Mouse (Mus musculus): ENCODE measurements around the gene Hes7. TPM values are rescaled to one million over a fixed set of nuclear protein-coding genes. Genes with fewer than 3 reads are reported as not detected.
A peak's percentile ranks its signal among the peaks of the same experiment; 100 is the strongest.

Gene Hes7
- under 1 TPM in 1 of 2 experiments, not detected in 1; 0.14 TPM for total RNA-seq (2021)

DNA sequence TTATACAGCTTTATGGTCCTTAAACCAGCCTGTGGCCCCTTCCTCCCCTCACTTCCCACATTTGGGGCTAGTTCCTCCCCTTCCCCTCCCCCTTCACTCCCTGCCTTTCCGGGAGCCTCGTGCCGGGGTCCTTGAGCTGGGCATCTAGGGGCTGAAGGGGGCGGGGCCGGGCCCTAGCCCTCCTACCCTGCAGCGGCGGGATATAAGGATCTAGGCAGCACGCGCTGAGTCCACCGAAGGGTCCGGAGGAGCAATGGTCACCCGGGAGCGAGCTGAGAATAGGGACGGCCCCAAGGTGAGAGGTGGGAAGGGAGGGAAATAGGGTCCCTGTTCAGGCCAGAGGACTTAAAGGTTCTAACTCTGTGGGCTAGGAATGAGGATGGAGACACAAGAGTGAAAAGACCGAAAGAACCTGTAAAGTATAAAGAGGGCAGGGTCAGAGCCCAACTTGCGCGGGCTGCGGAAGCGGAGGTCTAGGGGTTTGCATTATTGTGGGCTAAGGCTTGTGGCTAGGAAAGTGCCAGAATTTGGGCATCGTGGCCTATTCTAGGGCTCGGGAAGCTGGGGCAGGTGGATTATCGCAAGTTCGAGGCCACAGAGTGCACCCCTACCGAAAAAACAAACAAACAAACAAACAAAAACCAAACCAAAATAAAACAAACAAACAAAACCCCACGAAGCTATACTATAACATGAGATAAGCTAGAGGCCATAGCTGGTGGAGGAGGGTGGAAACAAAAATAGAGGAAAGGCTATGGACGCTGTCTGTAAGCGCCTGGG is at the start of gene Hes7:
TSS of gene Hes7 (plus strand) at position 184 of the 780 bp plus-strand sequence.
- intact Hi-C loops (cut with DNase I): loop anchor here (2.0 kb wide), 1 partner anchor 28 kb away; no protein-coding TSS in a partner anchor
- DNase-seq (ENCODE audit: low spot score): peak; percentile 23

DNA sequence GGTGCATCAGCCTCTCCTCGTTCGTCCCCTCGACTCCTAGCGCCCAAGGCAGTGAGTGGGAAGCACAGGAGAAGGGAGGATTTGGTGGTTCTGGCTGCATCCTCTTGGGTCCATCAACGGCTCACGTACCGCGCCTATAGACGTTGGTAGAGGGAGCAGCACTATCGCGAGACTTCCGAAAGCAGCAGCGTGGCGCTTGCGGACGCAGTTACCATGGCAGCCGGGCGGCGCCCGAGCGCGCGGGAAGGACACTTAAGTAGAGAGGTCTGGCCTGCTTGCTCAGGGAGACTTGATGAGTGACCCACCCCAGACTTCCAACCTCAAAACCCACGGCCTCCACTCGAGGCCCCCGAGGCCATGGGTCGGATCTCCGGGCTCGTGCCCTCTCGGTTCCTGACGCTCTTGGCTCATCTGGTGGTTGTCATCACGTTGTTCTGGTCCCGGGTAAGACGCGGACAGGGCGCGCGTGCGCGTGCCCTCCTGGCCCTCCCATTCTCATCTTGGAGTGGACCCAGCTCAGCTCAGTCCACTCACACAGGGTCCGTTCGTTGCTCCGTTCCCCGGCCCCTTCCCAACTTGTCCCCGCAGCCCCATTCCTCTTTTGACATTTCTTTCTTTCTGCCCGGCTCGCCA is 49.5 kb upstream of the Hes7 start, which contains the start of gene Tmem107:
TSS of gene Tmem107 (plus strand) at position 217 of the 633 bp plus-strand sequence.
- intact Hi-C loops (cut with DNase I): loop anchor here (2.0 kb wide), 1 partner anchor 18 kb away; the partner anchor contains the start of gene Vamp2
- peak; percentile 90 for DNase-seq (ENCODE audit: low spot score)

DNA sequence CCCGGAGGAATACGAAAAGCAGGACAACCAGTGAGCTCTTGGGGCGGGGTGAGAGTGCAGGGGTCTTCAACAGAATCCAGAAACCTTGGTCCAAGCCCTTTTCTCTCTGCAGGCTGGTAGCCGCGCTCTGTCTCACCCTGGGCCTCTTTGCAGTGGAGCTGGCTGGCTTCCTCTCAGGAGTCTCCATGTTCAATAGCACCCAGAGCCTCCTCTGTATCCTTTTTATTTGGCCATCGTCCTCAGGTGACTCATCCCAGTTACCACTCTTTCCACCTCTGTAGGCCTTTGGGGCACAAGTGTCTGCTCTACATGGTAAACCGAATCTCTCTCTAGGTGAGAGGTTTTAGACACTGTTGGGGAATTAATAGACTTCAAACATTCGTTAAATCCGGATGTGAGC is 48.9 kb upstream of the Hes7 start:
- intact Hi-C loops (cut with DNase I): loop anchor here (2.0 kb wide), 1 partner anchor 18 kb away; the partner anchor contains the start of gene Vamp2
- no peak for DNase-seq (ENCODE audit: low spot score)

DNA sequence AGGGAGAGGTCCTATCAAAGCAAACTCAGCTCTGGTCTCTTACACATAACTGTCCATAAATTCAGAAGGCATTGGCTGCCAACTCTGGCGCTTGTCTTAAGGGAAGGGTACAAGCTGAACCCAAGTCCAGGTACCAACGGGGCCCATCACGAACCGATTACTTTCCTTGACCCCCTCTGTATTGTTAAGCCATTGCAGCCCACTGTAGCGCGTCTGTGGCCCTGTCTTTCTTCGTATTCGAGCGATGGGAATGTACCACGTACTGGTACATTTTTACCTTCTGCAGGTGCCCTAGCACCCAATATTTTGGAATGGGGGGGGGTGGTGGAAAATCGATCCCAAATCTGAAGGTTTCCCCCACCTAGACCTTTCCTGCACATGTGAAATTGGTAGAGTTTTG is 48.0 kb upstream of the Hes7 start:
- intact Hi-C loops (cut with DNase I): no loop called here
- DNase-seq (ENCODE audit: low spot score): no peak

DNA sequence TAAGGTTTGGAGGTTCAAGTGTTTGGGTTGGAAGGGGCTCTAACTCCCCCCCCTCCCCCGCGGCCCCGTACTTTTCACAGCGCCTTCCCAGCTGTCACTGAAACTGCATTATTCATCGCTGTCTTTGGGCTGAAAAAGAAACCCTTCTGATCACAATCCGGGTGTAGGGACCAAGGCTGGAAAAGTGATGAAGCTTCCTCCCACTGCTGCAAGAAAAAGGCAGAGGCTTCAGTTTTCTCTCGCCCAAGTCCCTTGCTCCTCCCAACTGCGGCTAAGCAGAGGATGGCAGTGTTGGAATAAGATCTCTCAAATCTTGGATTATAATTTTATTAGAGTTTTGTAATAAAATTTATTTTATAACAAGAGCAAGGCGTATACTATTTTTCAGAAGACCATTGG is 47.5 kb upstream of the Hes7 start:
- DNase-seq (ENCODE audit: low spot score): no peak
- intact Hi-C loops (cut with DNase I): no loop called here

DNA sequence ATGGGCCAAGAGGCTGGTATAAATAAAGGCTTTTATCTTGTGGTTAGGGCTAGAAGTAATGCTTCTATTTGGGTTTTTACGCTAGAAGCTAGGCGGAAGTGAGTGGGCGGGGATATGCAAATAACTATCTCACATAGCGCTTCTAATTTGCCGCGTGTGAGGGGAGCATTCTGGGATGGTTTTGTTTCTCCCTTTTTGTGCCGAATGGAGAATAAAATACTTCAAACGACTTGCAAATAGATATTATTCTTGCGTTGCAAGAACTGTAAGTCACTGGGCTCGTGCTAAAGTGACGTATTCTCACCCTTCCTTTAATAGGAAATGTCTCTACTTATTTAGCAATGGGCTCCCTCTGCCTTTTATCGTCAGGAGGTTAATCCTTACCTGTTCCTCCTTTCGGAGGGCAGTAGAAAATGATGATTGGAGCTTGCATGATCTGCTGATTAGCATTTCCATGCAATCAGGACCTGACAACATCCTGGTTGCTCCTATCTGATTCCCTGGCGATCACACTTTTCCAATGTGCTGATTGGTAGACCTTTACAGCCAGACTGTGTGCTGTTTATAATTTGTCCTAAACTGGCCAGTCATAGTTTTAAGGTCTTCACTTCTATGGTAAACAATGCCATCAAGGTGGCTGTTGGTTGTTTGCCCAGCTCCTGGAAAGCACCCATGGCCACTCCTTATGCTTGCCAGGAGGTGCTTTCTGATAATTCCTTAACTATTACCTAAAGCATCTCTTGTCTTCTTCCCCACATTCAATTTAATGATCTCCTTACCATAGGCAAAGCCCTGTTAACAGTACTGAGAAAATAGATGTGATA is 46.9 kb upstream of the Hes7 start:
- DNase-seq (ENCODE audit: low spot score): peak; percentile 67
- intact Hi-C loops (cut with DNase I): no loop called here

DNA sequence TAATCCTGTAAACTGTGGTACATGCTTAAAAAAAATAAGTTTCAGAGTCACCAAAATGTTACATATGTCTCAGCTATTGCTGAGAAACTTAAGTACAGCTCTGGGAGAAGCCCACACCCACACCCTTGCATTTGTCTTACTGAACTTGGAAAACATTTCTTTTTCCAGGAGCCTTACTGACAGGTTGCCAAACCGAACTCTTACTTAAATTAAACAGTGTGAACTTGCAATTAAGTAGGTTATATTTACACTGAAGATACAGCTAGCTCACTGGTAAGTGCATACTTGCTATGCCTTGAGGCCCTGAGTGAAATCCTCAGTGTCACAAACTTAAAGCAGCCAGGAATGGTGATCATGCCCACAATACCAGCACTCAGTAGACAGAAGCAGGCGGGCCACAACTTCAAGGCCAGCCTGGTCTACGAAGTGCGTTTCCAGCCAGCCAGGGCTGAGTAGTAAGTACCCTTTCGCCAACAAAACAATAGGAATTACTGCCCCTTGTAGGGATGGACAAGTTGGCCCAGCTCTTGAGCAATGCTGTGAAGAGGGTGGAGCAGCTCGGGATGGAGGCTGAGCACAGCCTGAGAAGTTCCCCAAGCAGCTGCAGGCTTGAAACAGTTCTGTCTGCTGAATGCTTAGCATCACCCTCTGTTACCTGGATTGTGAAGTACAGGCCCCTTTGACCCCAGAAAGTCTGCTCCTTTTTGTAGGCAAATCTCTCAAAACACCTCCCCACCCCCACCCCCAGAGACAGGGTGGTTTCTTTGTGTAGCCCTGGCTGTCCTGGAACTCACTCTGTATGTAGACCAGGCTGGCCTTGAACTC is 46.0 kb upstream of the Hes7 start:
- no peak for DNase-seq (ENCODE audit: low spot score)
- intact Hi-C loops (cut with DNase I): no loop called here

DNA sequence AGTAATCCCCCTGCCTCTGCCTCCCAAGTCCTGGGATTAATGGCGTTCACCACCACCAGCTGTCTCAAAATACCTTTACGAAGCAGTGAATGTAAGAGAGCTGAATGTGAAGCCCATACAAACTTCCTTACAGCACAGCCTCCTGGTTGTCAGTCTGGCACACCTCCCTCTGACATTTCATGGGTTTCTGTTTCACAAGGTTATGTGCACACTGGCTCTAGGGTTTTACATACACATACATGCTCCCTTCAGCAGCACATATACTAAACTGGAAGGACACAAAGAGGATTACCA is 45.5 kb upstream of the Hes7 start:
- intact Hi-C loops (cut with DNase I): no loop called here
- DNase-seq (ENCODE audit: low spot score): no peak

DNA sequence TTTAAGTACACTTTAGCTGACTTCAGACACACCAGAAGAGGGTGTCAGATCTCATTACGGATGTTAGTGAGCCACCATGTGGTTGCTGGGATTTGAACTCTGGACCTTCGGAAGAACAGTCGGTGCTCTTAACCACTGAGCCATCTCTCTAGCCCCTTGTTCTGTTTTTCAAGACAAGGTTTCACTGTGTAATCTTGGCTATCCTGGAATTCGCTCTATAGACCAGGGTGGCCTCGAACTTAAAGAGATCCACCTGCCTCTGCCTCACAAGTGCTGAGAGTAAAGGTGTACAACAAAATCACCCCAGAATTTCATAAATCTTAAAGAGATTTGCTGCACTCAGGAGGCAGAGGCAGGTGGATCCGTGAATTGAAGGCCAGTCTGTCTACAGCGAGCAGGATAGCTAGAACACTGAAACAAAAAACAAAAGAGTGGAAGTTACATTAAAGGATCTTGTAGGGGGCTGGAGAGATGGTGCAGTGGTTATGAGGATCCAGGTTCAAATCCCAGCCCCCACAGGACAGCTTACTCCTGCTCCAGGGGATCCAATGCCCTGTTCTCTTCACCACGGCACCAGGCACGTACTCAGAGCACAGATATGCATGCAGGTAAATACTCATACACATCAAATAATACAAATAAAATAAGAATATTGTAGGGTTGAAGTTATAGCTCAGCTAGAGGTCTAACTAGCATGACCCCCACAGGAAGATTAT is 44.3 kb upstream of the Hes7 start:
- no peak for DNase-seq (ENCODE audit: low spot score)
- intact Hi-C loops (cut with DNase I): no loop called here

DNA sequence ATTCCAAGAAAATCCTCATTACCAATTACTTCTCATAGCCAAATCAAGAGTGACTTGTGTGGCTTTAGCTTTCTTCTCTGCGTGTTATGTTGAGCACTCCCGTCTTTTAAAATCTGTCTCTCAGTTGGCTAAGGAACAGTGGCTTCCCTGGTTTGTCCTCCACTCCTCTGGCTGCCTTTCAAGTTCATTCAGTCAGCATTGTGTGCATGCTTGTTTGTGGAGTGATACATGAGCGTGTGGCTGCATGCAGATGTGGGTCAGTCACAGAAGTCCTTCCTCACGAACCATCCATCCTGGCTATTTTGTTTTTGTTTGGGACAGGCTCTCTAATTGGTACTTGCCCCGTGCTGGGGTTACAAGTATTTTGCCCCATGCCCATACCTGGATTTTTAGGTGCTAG is 43.6 kb upstream of the Hes7 start:
- intact Hi-C loops (cut with DNase I): no loop called here
- DNase-seq (ENCODE audit: low spot score): no peak

DNA sequence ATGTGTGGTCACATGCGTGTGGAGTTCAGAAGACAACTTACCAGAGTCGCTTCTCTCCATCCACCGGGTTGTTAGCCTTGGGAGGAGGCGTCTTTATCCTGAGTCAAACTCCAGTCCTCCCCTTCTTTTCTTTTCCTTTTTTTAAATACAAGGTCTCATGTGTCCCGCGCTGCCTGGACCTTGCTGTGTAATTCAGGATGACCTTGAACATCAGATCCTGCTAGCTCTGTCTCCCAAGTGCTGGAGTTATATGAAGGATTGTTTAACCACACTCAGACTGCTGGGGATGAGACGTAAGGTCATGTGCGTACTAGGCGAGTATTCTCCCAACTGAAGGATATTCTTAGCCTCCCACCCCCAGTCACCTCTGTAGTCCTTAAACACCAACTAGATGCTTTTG is 42.9 kb upstream of the Hes7 start:
- intact Hi-C loops (cut with DNase I): no loop called here
- DNase-seq (ENCODE audit: low spot score): no peak

DNA sequence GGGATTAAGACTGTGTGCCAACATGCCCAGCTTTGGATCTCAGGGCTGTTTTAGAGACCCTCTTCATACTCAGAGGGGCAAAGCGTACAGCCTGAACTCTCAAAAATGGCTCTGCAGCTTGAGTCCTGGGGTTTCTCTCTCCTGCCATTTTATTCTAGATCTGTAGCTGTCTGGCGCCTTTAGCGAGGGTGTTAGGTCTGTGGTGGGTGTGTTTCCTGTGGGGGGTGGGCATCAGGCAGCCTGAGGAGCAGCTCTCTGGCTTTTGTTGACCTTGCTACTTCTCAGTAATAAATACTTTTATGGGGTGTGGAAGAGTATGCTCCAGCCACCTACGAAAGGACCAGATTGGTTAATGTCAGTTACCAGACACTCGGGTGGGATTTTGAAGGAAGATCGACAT is 42.2 kb upstream of the Hes7 start:
- intact Hi-C loops (cut with DNase I): no loop called here
- DNase-seq (ENCODE audit: low spot score): no peak

DNA sequence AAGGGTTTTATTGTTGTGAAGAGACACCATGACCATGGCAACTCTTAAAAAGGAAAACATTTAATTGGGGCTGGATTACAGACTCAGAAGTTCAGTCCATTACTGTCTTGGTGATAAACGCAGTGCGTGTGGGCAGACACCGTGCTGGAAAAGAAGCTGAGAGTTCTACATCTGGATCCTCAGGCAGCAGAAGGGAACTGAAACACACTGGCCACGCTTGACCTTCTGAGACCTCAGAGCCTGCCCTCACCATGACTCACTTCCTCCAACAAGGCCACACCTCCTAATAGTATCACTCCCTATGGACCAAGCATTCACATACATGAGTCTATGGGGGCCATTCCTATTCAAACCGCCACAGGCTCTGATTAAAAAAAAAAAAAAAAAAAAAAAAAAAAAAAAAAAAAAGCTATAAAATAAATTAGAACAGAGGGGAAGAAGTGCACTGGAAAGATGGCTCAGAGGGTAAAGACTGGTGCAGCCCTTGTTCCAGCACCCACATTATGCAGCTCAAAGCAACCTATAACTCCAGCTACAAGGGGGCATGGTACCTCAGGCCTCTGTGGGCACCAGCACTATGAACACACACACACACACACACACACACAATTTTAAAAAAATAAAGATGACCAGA is 41.3 kb upstream of the Hes7 start:
- intact Hi-C loops (cut with DNase I): no loop called here
- peak; percentile 18 for DNase-seq (ENCODE audit: low spot score)

DNA sequence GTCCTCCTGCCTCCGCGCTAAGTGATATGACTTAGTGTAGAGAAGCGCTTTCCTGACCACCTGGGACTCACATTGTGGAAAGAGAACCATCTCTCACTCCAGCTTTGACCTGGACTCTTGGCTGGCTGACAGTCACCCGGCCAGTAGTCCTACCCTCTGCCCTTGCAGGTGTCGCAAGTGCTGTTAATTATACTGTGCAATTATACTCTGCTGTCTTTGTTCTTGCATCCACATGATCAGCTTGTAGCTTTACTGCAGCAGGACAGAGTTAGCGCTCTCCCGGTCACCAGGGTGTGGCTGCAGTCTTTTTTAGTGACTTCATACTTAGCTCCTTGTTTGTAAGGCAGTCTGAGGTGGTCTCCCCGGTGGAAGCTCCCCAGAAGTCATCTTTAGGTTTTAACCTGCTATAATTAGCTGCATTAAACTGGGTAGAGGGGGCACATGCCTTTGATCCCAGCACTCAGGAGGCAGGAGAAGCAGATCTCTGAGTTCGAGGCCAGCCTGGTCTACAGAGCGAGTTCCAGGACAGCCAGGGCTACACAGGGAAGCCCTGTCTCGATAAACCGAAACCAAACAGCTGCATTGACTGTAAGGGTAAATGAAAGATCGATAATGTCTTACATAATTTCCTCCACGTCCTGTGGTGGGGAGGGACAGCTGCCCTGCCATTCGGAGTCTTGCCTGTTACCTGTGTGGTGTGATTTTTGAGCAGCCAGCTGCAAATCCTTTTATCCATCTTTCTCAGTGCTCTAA is 39.9 kb upstream of the Hes7 start:
- intact Hi-C loops (cut with DNase I): no loop called here
- no peak for DNase-seq (ENCODE audit: low spot score)

DNA sequence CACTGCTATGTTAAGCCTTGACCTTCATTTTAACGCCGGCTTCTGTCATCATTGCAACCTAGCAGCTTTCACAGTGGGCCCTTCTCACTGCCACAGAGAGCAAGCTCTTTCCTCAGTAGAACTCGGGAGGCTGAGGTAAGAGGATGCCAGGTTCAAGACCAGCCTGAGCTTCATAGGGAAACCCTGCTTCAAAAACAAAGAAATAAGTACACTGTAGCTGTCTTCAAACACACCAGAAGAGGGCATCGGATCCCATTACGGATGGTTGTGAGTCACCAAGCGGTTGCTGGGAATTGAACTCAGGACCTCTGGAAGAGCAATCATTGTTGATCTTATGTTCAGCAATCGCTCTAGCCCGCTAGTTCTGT is 39.4 kb upstream of the Hes7 start:
- intact Hi-C loops (cut with DNase I): no loop called here
- DNase-seq (ENCODE audit: low spot score): no peak

DNA sequence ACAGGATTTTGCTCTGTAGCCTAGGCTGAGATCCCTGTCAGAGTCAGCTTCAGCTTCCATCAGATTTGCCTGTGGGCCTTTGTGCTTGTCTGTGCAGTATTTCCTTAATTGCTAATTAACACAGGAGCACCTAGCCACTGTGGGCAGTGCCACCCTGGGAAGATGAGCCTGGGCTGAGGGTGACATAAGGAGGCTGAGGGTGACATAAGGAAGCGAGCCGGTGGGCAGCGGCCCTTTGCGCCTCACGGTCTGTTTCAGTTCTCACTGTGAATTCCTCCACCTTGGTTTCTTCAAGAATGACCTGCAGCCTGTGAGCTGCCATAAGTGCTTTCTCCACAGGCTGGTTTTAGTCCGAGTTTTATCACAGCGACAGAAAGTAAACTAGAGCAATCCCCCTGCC is 38.6 kb upstream of the Hes7 start:
- DNase-seq (ENCODE audit: low spot score): no peak
- intact Hi-C loops (cut with DNase I): no loop called here

DNA sequence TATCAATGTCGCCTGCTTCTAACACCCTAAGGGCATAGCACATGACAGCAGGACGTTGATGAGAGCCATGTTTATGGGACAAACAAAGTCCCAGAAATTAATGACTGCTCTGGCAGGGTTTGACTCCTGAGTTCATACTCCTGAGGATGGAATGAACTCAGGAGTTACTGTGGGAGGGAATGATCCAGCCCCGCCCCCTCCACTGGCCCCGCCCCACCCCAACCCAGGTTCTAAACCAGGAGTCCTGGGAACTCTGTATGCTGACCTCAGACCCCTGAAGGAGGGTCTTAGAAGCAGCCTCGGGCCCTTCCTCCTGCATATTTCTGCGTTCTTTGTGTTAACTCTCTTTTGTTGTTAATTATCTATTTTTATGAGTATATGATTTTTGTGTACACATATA is 34.6 kb upstream of the Hes7 start:
- intact Hi-C loops (cut with DNase I): no loop called here
- DNase-seq (ENCODE audit: low spot score): no peak

DNA sequence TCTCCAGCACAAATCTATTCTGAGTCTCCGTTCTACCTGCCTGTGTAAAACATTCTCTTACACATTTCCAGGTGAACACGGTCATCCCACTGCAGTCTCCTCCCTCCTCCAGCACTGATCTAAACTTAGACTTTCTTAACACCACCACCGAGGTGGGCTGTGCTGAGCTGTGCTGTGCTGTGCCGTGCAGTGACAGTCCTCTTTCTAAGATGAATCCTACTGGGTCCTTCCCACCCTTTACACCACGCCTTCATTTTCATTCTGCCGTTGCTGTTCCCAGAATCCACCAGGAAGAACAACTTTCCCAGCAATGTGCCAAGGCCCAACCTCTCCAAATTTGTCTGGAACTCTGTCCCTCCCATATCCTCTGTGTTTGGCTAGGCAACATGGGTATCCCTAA is 33.8 kb upstream of the Hes7 start:
- intact Hi-C loops (cut with DNase I): no loop called here
- DNase-seq (ENCODE audit: low spot score): no peak
